Mouse (Mus musculus) midbrain, postnatal 0 days (tissue): Measurements from ENCODE around the gene Cfap299. TPM values are rescaled to one million over a fixed set of nuclear protein-coding genes. Genes with fewer than 3 reads are reported as not detected.

ENCODE experiments used
- ATAC-seq: fragments of 200-750 bp; cut with Nextera tagmentation; 2 replicates; pipeline ENCODE4 v1.8.0; 2017; ENCODE audit warnings: moderate number of reproducible peaks, mild to moderate bottlenecking, moderate TSS enrichment, moderate library complexity; ENCODE audit not compliant: low FRiP score
- DNase-seq: peaks from one replicate; pipeline ENCODE4 v3.0.0-alpha.2; 2015; ENCODE audit warnings: low spot score
- H3K27ac ChIP-seq: fragments of 300-500 bp; sonication (generic); 2 replicates; pipeline ENCODE4 v1.5.1; 2014; ENCODE audit warnings: low read depth, mild to moderate bottlenecking, low read length, mixed read lengths
- H3K27me3 ChIP-seq: fragments of 300-500 bp; sonication (generic); 2 replicates; pipeline ENCODE4 v1.6.1; 2014; ENCODE audit warnings: low read length, control low read depth, mixed read lengths; ENCODE audit not compliant: insufficient read depth
- H3K36me3 ChIP-seq: fragments of 300-500 bp; sonication (generic); 2 replicates; pipeline ENCODE4 v1.6.1; 2014; ENCODE audit warnings: low read length, control low read depth, mixed read lengths; ENCODE audit not compliant: insufficient read depth
- H3K4me1 ChIP-seq: fragments of 300-500 bp; sonication (generic); 2 replicates; pipeline ENCODE4 v1.6.1; 2014; ENCODE audit warnings: mild to moderate bottlenecking, control low read depth, antibody characterized with exemption, low read length, mixed read lengths; ENCODE audit not compliant: insufficient read depth
- H3K4me2 ChIP-seq: fragments of 300-500 bp; sonication (generic); 2 replicates; pipeline ENCODE4 v1.6.1; 2014; ENCODE audit warnings: low read depth, mild to moderate bottlenecking, low read length, mixed read lengths; ENCODE audit not compliant: poor library complexity, severe bottlenecking
- H3K4me3 ChIP-seq: fragments of 300-500 bp; sonication (generic); 2 replicates; pipeline ENCODE4 v1.5.1; 2014; ENCODE audit warnings: low read depth, mild to moderate bottlenecking, low read length, moderate library complexity
- H3K9ac ChIP-seq: fragments of 300-500 bp; sonication (generic); replicated peaks from 2 replicates; pipeline ENCODE4 v1.6.1; 2014; ENCODE audit warnings: mild to moderate bottlenecking, low read length, moderate library complexity, mixed read lengths; ENCODE audit not compliant: poor library complexity, severe bottlenecking
- H3K9me3 ChIP-seq: fragments of 300-500 bp; sonication (generic); 2 replicates; pipeline ENCODE4 v1.6.1; 2016; ENCODE audit warnings: low read length, control low read depth
- CTCF ChIP-seq: IDR thresholded peaks from 2 replicates; pipeline ENCODE4 v1.5.1; 2016; ENCODE audit warnings: antibody characterized with exemption, mild to moderate bottlenecking
- WGBS: fragments of 180-500 bp; shearing (Covaris S2); extraction: QIAGEN DNeasy Blood & Tissue Kit; methylation state at CpG from one replicate; pipeline ENCODE4 v1.1.7; 2014; 5-methylcytosine and 5-hydroxymethylcytosine counted together
- polyA plus RNA-seq: library from polyadenylated mRNA; unstranded; fragments of >200 nt; fragmentation: Nextera tagmentation; extraction: Ambion mirVana; gene quantifications from 2 replicates; pipeline ENCODE4 v1.2.1, GENCODE M21; 2015
- total RNA-seq: library from RNA; depleted of rRNA; stranded (reverse); fragments of >200 nt; gene quantifications from 2 replicates; pipeline ENCODE4 v1.2.3, GENCODE M21; 2014; rRNA removed

Cfap299 gene
- total RNA-seq = 1.5 TPM in 1 of 2 replicates, not detected in the other
- 2.4 and 3.4 TPM in 2 replicates for polyA plus RNA-seq

DNA sequence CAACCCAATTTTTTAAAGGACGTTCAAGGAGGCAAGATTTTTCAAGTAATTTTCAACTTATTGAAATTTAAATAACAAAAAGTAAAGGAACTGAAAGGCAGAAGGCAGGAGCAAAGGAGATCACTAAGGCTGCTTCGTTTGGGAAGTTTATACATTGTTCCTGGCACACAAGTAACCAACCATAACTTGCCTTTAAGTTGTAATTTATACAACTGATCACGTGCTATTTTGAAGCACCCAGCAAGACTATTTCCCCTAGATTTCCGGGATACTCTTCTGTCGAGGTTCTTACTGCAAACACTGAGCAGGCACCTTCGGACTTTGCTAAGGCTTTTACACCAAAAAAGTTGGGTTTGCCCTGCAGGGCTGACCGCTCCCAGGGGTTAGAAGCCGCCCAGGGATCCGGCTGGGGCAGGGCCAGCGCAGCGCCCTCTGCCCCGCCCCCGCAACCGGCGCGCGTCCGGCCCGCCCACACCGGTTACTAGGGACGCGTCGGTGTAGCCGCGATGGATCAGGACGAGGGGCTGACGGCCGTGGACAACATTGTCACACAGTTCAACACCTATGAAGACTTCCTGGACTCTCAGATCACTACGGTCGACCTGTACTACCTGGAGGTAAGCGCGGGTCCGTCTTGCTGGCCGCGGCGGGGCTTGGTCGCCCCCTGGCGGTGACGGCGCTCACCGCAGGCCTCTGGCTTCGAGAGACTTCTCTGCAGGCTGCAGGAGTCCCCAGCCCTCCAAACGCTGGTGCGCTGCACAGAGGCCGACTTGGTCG, at the start of gene Cfap299:
Gene Cfap299 (plus strand): TSS at position 457 of the 777 bp plus-strand sequence.
- Histone ChIP-seq H3K27ac (no peak within 1 kb of the TSS), H3K4me1 (no peaks in the 10 kb centered on the region), H3K9me3 (no peaks in the 10 kb centered on the region), H3K27me3 (peaks cover 3% of the 10 kb centered on the region; the same call in 1 of the 2 replicates), H3K4me3 (peak within 1 kb of the TSS; percentile 54), H3K36me3 (no peaks in the 10 kb centered on the region), H3K4me2 (peak within 1 kb of the TSS; percentile 96), H3K9ac (peak within 1 kb of the TSS; percentile 39; the same call in 1 of the 2 replicates)
- 2% methylated on average over 46 of the region's 46 CpGs for WGBS
- DNase-seq (peak; percentile 74), ATAC-seq (peak; percentile 90)
- peak; percentile 99 for TF ChIP-seq CTCF

DNA sequence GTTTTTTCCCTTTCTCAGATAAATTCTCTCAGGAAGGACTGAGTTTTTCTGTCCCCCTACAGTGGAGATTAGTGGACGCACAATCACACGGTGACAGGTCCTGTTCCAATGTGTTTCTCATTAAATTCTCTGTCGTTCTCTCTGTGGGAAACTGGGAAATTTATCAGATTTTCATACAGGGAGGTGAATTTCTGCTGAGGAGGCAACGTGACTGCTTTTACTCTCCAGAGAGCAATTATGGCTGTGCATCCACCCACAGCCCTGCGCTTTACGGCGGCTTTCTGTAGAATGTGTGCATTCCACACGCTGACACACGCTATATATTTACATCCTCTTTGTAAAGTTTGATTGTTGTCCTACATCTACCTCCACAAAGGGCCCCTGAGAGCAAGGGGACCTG, 47.1 kb upstream of the Cfap299 start:
- DNase-seq (peak; percentile 10), ATAC-seq (no peak)
- Histone ChIP-seq H3K4me2 (peak overlapping the region; percentile 7; the same call in 1 of the 2 replicates), H3K27me3 (no peaks in the 10 kb centered on the region; the same call in 1 of the 2 replicates), H3K9ac (no peak overlapping the region), H3K36me3 (no peaks in the 10 kb centered on the region), H3K27ac (no peak overlapping the region), H3K4me3 (no peak overlapping the region), H3K4me1 (no peaks in the 10 kb centered on the region), H3K9me3 (no peaks in the 10 kb centered on the region)
- WGBS = 22% methylated on average over 9 of the region's 9 CpGs
- no peak for TF ChIP-seq CTCF

DNA sequence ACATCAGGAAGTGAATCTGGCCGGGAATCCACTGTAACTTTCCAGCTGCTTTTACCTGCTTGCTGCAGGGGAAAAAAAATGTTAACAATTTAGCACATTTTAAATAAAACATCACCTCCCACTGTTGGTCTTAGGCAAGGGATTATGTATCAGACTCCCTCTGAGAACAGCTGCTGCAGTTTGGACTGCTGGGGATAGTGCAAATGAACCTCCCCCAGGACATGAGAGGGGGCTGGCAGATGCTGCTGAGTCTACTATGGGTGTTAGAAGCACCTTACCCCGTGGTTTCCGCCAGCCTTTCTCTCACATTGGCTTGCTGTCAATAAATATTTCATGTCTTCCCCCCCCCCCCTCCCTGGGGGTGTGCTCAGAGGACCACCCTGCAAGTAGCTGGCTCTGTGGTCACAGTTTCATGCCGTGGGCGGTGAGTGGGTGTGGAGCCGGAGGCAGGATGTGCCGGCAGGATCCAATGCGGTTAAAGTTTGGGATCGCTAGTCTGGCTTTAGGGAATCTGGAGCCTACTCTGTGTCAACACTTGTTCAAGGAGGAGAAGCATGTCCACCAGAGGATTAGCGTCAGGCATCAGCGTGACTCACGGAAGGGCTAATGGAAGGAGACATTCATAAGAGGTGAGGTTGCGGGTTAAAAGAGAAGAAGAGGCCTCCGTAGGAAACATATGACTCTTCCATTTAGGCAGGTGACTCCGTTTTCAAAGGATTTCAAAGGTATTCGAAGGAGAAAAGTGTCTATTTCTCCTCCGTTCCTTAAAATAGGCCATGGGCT, 45.2 kb upstream of the Cfap299 start:
- no peak overlapping the region for H3K4me3 ChIP-seq
- TF ChIP-seq CTCF = no peak

DNA sequence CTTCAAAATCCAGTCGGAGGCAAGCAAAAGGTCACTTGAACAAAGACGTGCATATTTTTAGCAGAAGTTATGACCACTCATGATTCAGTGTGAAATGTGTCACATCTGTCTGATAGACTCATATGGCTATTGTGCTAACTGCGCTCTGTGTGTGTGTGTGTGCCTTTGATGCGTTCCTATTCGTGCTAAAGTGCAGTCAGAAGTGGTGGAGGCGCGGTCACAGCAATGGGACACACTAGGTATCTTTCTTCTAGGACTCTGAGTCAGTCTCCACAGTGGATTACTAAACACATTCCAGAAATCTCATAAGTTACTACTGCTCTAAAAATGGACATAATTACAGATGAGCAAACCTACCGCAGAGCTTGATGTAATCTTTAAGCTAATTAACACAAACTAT, 38.5 kb upstream of the Cfap299 start:
- ATAC-seq (no peak), DNase-seq (no peak)
- no peak overlapping the region for H3K9ac ChIP-seq
- H3K27me3 ChIP-seq = peaks cover 7% of the 10 kb centered on the region
- no peak overlapping the region for H3K27ac ChIP-seq
- no peak overlapping the region for H3K4me2 ChIP-seq
- H3K4me3 ChIP-seq = no peak overlapping the region
- no peak for TF ChIP-seq CTCF
- no peaks in the 10 kb centered on the region for H3K9me3 ChIP-seq
- 85% methylated on average over 8 of the region's 8 CpGs for WGBS
- 0 out of 2 replicates have a peak, but pooled peaks cover 3% of the 10 kb centered on the region for H3K4me1 ChIP-seq
- H3K36me3 ChIP-seq = no peaks in the 10 kb centered on the region

More for the DNA sequence above, 45.2 kb upstream of the Cfap299 start:
- 25% methylated on average over 17 of the region's 17 CpGs for WGBS
- DNase-seq = no peak
- H3K4me2 ChIP-seq = no peak overlapping the region
- H3K4me1 ChIP-seq = no peaks in the 10 kb centered on the region
- no peaks in the 10 kb centered on the region for H3K36me3 ChIP-seq
- H3K27ac ChIP-seq = no peak overlapping the region
- H3K27me3 ChIP-seq = no peaks in the 10 kb centered on the region; the same call in 1 of the 2 replicates
- H3K9me3 ChIP-seq = no peaks in the 10 kb centered on the region
- ATAC-seq = no peak
- H3K9ac ChIP-seq = no peak overlapping the region

DNA sequence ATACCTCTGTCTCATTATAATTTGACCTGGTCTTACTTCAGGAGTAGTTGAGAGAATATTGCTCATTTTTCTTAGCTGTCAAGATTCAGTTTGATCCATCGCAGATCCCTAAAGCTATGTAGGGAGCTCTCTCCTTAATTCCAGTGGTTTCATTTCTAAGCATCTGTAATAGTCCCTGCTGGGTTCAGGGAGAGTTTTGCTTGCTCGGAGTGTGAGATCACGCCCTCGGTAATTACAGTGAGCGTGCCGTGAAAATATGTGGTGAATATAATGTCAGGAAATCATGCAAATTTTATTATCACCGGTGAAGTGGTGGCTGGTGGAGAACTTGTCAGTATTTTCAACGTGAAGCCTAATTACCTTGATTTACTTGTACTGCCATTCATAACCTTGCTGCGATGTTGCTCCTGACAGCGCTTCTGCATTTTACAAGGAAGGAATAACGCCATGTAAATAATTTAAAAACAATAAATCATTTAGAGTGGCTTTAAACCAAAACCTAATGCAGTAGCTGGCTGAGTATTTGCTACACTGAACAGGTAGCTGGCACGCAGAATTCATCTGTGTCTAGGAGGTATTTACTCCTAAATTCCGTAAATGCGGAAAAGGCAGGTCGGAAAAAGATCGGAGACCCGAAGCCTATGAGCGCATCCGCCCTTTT, 36.6 kb upstream of the Cfap299 start:
- ATAC-seq = no peak
- Histone ChIP-seq H3K27me3 (peaks cover 7% of the 10 kb centered on the region), H3K4me2 (peak overlapping the region; percentile 67), H3K9ac (no peak overlapping the region; the same call in 1 of the 2 replicates), H3K36me3 (no peaks in the 10 kb centered on the region), H3K9me3 (no peaks in the 10 kb centered on the region), H3K4me3 (peak overlapping the region; percentile 33), H3K27ac (no peak overlapping the region), H3K4me1 (0 out of 2 replicates have a peak, but pooled peaks cover 3% of the 10 kb centered on the region)
- 2% methylated on average over 19 of the region's 19 CpGs for whole genome bisulfite sequencing
- no peak for DNase-seq
- no peak for TF ChIP-seq CTCF
